Comparison of ENCODE assay signal across 21 mouse cellular contexts in genomic region chr12:82649991-82650390, GRCm38 (mm10).
DNase-seq lines count a peak whose midpoint lies in the region; ATAC-seq lines count a peak whose summit lies in the region.
"Had no signal": no experiment of that assay in that cellular context is flagged by ENCODE, and none has a peak within 500 bp of the region (broad histone marks: within the 10 kb centered on the region; RNA-seq: fewer than 3 reads in every experiment).

No protein-coding gene starts in this region.

- H3K9ac ChIP-seq in heart, embryonic 12.5 days: no peak overlapping the region
- H3K9ac ChIP-seq: embryonic facial prominence, embryonic 13.5 days; heart, embryonic 15.5 days; hindbrain, embryonic 13.5 days had no signal

- peak; percentile 1 for DNase-seq in embryo, embryonic 10.5 days (ENCODE audit: low spot score)
- DNase-seq in embryo, embryonic 10 days (ENCODE audit: low spot score): no peak
- DNase-seq in heart, adult 11 months: peak; percentile 68
- DNase-seq in lung, postnatal 10 days: peak; percentile 3
- DNase-seq in lung, adult 18-20 months: no peak
- no peak for DNase-seq in cerebellum, adult 8-10 months
- DNase-seq: adrenal gland, postnatal 14 days; B cell, adult 2 months; cerebellum, adult 18-20 months; cerebellum, postnatal 10 days; gastrocnemius, postnatal 14 days; heart, postnatal 14 days; kidney, adult 11 months had no signal

- H3K36me3 ChIP-seq in heart, embryonic 12.5 days: no peaks in the 10 kb centered on the region
- H3K36me3 ChIP-seq: embryonic facial prominence, embryonic 13.5 days; G1E; heart, embryonic 15.5 days; hindbrain, embryonic 13.5 days had no signal

- no peak overlapping the region for H3K4me2 ChIP-seq in heart, embryonic 12.5 days
- H3K4me2 ChIP-seq: embryonic facial prominence, embryonic 13.5 days; heart, embryonic 15.5 days; hindbrain, embryonic 13.5 days had no signal

- no peaks in the 10 kb centered on the region for H3K27me3 ChIP-seq in heart, embryonic 12.5 days (replicated peaks)
- H3K27me3 ChIP-seq: embryonic facial prominence, embryonic 13.5 days; heart, embryonic 15.5 days; hindbrain, embryonic 13.5 days had no signal

- peaks cover 14% of the 10 kb centered on the region for H3K4me1 ChIP-seq in heart, embryonic 12.5 days (replicated peaks)
- H3K4me1 ChIP-seq: embryonic facial prominence, embryonic 13.5 days; hindbrain, embryonic 13.5 days had no signal

- no peak overlapping the region for H3K4me3 ChIP-seq in heart, embryonic 12.5 days
- H3K4me3 ChIP-seq: embryonic facial prominence, embryonic 13.5 days; heart, embryonic 15.5 days; hindbrain, embryonic 13.5 days had no signal

- H3K27ac ChIP-seq in heart, embryonic 12.5 days (ENCODE audit: poor library complexity, severe bottlenecking): no peak overlapping the region
- H3K27ac ChIP-seq: embryonic facial prominence, embryonic 13.5 days; heart, embryonic 15.5 days; hindbrain, embryonic 13.5 days; hindbrain, postnatal 0 days had no signal

- no peak for ATAC-seq in heart, embryonic 12.5 days (ENCODE audit: insufficient number of reproducible peaks, low FRiP score)
- ATAC-seq: CD4-positive, CD25-positive, alpha-beta regulatory T cell, adult 4 months; forebrain, embryonic 14.5 days; hindbrain, postnatal 0 days had no signal

- 24% methylated on average over 5 of the region's 5 CpGs for whole genome bisulfite sequencing in heart, embryonic 12.5 days

- no peaks in the 10 kb centered on the region for H3K9me3 ChIP-seq in heart, embryonic 12.5 days (replicated peaks)
- H3K9me3 ChIP-seq: embryonic facial prominence, embryonic 13.5 days; G1E; heart, embryonic 15.5 days; hindbrain, embryonic 13.5 days had no signal

Comparison
In these comparisons a context has a peak if more than half of its experiments do, and no peak if none do; other contexts are left out.
1. DNase-seq: peak in embryo, embryonic 10.5 days (single experiment), heart, adult 11 months (single experiment) and lung, postnatal 10 days (single experiment); none in embryo, embryonic 10 days (single experiment), lung, adult 18-20 months (0 of 2) and cerebellum, adult 8-10 months (single experiment).